Mouse (Mus musculus): ENCODE results near the gene Tldc2. TPM values are rescaled to one million over a fixed set of nuclear protein-coding genes. Genes with fewer than 3 reads are reported as not detected.

Gene Tldc2
- total RNA-seq (2023) = not detected

GRCm38 (mm10) chr2:157086796-157087195, at the start of gene Tldc2:
Gene Tldc2 (plus strand): TSS chr2:157087055.

GRCm38 (mm10) chr2:157078793-157079700, 7.8 kb upstream of the Tldc2 start, which contains the start of gene Soga1:
Gene Soga1 (minus strand): TSS chr2:157079254.

GRCm38 (mm10) chr2:157135014-157135413, 48.2 kb downstream of the Tldc2 start, which contains the start of gene Samhd1:
Gene Samhd1 (minus strand): TSS chr2:157135265.

Other genes starting within 250 kb of the Tldc2 start
- 10 to 100 TPM; 41.2 to 68.8 TPM for gene Tgif2, start 247.0 kb upstream of the Tldc2 start, total RNA-seq (2023)
- 1 to 10 TPM; 8.1 TPM for gene 4930518I15Rik, start 229.1 kb upstream of the Tldc2 start, total RNA-seq (2023)
- 10 to 100 TPM; 68.9 to 70.0 TPM for gene Rab5if, start 223.9 kb upstream of the Tldc2 start, total RNA-seq (2023)
- 10 to 100 TPM; 37.9 to 50.6 TPM for gene Sla2, start 199.9 kb upstream of the Tldc2 start, total RNA-seq (2023)
- 10 to 100 TPM; 65.6 to 69.4 TPM for gene Ndrg3, start 95.0 kb upstream of the Tldc2 start, total RNA-seq (2023)
- 10 to 100 TPM; 16.1 to 23.6 TPM for gene Dsn1, start 79.9 kb upstream of the Tldc2 start, total RNA-seq (2023)
- gene Soga1, start 7.8 kb upstream of the Tldc2 start, total RNA-seq (2023) = under 1 TPM; 0.65 to 0.82 TPM
- 100 to 1,000 TPM; 354 to 425 TPM for gene Samhd1, start 48.2 kb downstream of the Tldc2 start, total RNA-seq (2023)
- 10 to 100 TPM; 34.9 to 35.9 TPM for gene Rbl1, start 117.5 kb downstream of the Tldc2 start, total RNA-seq (2023)
- 100 to 1,000 TPM; 125 to 141 TPM for gene Rpn2, start 192.0 kb downstream of the Tldc2 start, total RNA-seq (2023)
- under 1 TPM in 1 of 2 experiments, not detected in 1; 0.84 TPM for gene Mroh8, start 192.5 kb downstream of the Tldc2 start, total RNA-seq (2023)